Mouse (Mus musculus) lung, embryonic 15.5 days (tissue): ENCODE results near the gene Olfr204. TPM values are rescaled to one million over a fixed set of nuclear protein-coding genes. Genes with fewer than 3 reads are reported as not detected.

Experiments used
- polyA plus RNA-seq: library from polyadenylated mRNA; unstranded; fragments of >200 nt; fragmentation: Nextera tagmentation; extraction: Ambion mirVana; gene quantifications from 2 replicates; pipeline ENCODE4 v1.2.1, GENCODE M21; 2015

Olfr204 gene
- polyA plus RNA-seq, 1 experiment from 2014 or later: not detected

Other genes starting within 250 kb of the Olfr204 start
- not detected in 2 replicates for gene Olfr190, start 240.2 kb downstream of the Olfr204 start, polyA plus RNA-seq
- gene Olfr191, start 228.4 kb downstream of the Olfr204 start, polyA plus RNA-seq: not detected in 2 replicates
- not detected in 2 replicates for gene Olfr193, start 206.4 kb downstream of the Olfr204 start, polyA plus RNA-seq
- gene Olfr194, start 197.2 kb downstream of the Olfr204 start, polyA plus RNA-seq: not detected in 2 replicates
- not detected in 2 replicates for gene Olfr195, start 171.2 kb downstream of the Olfr204 start, polyA plus RNA-seq
- not detected in 2 replicates for gene Olfr196, start 147.8 kb downstream of the Olfr204 start, polyA plus RNA-seq
- gene Olfr198, start 114.7 kb downstream of the Olfr204 start, polyA plus RNA-seq: not detected in 2 replicates
- gene Olfr199, start 98.5 kb downstream of the Olfr204 start, polyA plus RNA-seq: not detected in 2 replicates
- not detected in 2 replicates for gene Olfr201, start 45.6 kb downstream of the Olfr204 start, polyA plus RNA-seq
- not detected in 2 replicates for gene Olfr202, start 31.5 kb downstream of the Olfr204 start, polyA plus RNA-seq
- not detected in 2 replicates for gene Olfr203, start 19.4 kb downstream of the Olfr204 start, polyA plus RNA-seq
- gene Olfr205, start 12.9 kb upstream of the Olfr204 start, polyA plus RNA-seq: not detected in 2 replicates
- gene Olfr206, start 31.0 kb upstream of the Olfr204 start, polyA plus RNA-seq: not detected in 2 replicates
- not detected in 2 replicates for gene Olfr209, start 45.7 kb upstream of the Olfr204 start, polyA plus RNA-seq
- gene Gabrr3, start 89.1 kb upstream of the Olfr204 start, polyA plus RNA-seq: not detected in 2 replicates
- gene Riox2, start 153.5 kb upstream of the Olfr204 start, polyA plus RNA-seq: 26.2 and 29.4 TPM in 2 replicates